ENCODE assay signal across 21 mouse cellular contexts in genomic region chr12:107856421-107857043, GRCm38 (mm10).
DNase-seq lines count a peak whose midpoint lies in the region; ATAC-seq lines count a peak whose summit lies in the region.
"Had no signal": no experiment of that assay in that cellular context is flagged by ENCODE, and none has a peak within 500 bp of the region (broad histone marks: within the 10 kb centered on the region; RNA-seq: fewer than 3 reads in every experiment).

No protein-coding gene starts in this region.

- H3K9me3 ChIP-seq in intestine, embryonic 15.5 days, result no peaks in the 10 kb centered on the region
- H3K9me3 ChIP-seq: forebrain, embryonic 12.5 days; liver, embryonic 12.5 days; midbrain, embryonic 10.5 days; neural tube, embryonic 13.5 days had no signal

- H3K9ac ChIP-seq in intestine, embryonic 15.5 days, result no peak overlapping the region
- H3K9ac ChIP-seq: forebrain, embryonic 12.5 days; liver, embryonic 12.5 days; neural tube, embryonic 13.5 days had no signal

- 0 out of 2 replicates have a peak, but pooled peaks have one; percentile 43 for ATAC-seq in intestine, embryonic 15.5 days
- no peak for ATAC-seq in granulocyte monocyte progenitor cell, adult 5-6 weeks (replicated peaks; ENCODE audit: poor library complexity, severe bottlenecking)
- ATAC-seq: hindbrain, postnatal 0 days; liver, embryonic 12.5 days had no signal

- no peaks in the 10 kb centered on the region for H3K36me3 ChIP-seq in intestine, embryonic 15.5 days
- H3K36me3 ChIP-seq: forebrain, embryonic 12.5 days; G1E; liver, embryonic 12.5 days; midbrain, embryonic 10.5 days; neural tube, embryonic 13.5 days had no signal

- H3K4me2 ChIP-seq in intestine, embryonic 15.5 days (replicated peaks), result no peak overlapping the region
- H3K4me2 ChIP-seq: forebrain, embryonic 12.5 days; heart, embryonic 11.5 days; liver, embryonic 12.5 days; neural tube, embryonic 13.5 days had no signal

- peak; percentile 20 for DNase-seq in kidney, postnatal 10 days
- no peak for DNase-seq in kidney, adult 11 months
- DNase-seq in urinary bladder, postnatal 14 days (ENCODE audit: low spot score), result peak; percentile 35
- no peak for DNase-seq in urinary bladder, adult 2 months (ENCODE audit: low spot score)
- DNase-seq in right cerebral cortex, adult 2 months (ENCODE audit: low spot score in 2 of 2), result no peak
- DNase-seq: cerebellum, adult 9-11 months; gastrocnemius, postnatal 25 days; heart, postnatal 36 days; layer of hippocampus, postnatal 36 days; lung, postnatal 4 days; right cerebral cortex, postnatal 14 days; thymus, postnatal 36 days had no signal

- H3K27ac ChIP-seq in intestine, embryonic 15.5 days, result no peak overlapping the region
- H3K27ac ChIP-seq: forebrain, embryonic 12.5 days; hindbrain, postnatal 0 days; liver, embryonic 12.5 days; neural tube, embryonic 13.5 days had no signal

- no peaks in the 10 kb centered on the region for H3K27me3 ChIP-seq in intestine, embryonic 15.5 days (replicated peaks)
- H3K27me3 ChIP-seq: forebrain, embryonic 12.5 days; liver, embryonic 12.5 days; neural tube, embryonic 13.5 days had no signal

- 62% methylated on average over 6 of the region's 6 CpGs for WGBS in intestine, embryonic 15.5 days

- peaks cover 18% of the 10 kb centered on the region for H3K4me1 ChIP-seq in intestine, embryonic 15.5 days (replicated peaks)
- H3K4me1 ChIP-seq: liver, embryonic 12.5 days had no signal

- no peak overlapping the region for H3K4me3 ChIP-seq in intestine, embryonic 15.5 days (replicated peaks)
- H3K4me3 ChIP-seq: forebrain, embryonic 12.5 days; liver, embryonic 12.5 days; midbrain, embryonic 10.5 days; neural tube, embryonic 13.5 days had no signal

Comparison
In these comparisons a context has a peak if more than half of its experiments do, and no peak if none do; other contexts are left out.
1. DNase-seq: peak in kidney, postnatal 10 days (single experiment) and urinary bladder, postnatal 14 days (single experiment); none in kidney, adult 11 months (single experiment), urinary bladder, adult 2 months (single experiment) and right cerebral cortex, adult 2 months (0 of 2).